Mouse (Mus musculus): Measurements from ENCODE around the gene Tlr11.

Gene Tlr11

GRCm38 (mm10) chr14:50357593-50357992 is at the start of gene Tlr11:
Gene Tlr11, plus strand, starts transcription at chr14:50357914.
- DNase-seq (ENCODE audit: low spot score), result no peak

- no peak for DNase-seq (ENCODE audit: low spot score)
These were observed 31.1 kb upstream of the Tlr11 start, which contains the start of gene Olfr734 for GRCm38 (mm10) chr14:50326661-50327060. Gene Olfr734, minus strand, starts transcription at chr14:50326761.

GRCm38 (mm10) chr14:50348796-50349195 is 8.9 kb upstream of the Tlr11 start, which contains the start of gene Olfr735:
Gene Olfr735, minus strand, starts transcription at chr14:50348872.
- no peak for DNase-seq (ENCODE audit: low spot score)

GRCm38 (mm10) chr14:50352438-50352837 is 5.3 kb upstream of the Tlr11 start:
- DNase-seq (ENCODE audit: low spot score), result no peak

GRCm38 (mm10) chr14:50356725-50357124 is 989 bp upstream of the Tlr11 start:
- no peak for DNase-seq (ENCODE audit: low spot score)

GRCm38 (mm10) chr14:50360480-50360879 is 2.8 kb downstream of the Tlr11 start:
- DNase-seq (ENCODE audit: low spot score), result no peak

GRCm38 (mm10) chr14:50363561-50363960 is 5.8 kb downstream of the Tlr11 start:
- DNase-seq (ENCODE audit: low spot score), result no peak

GRCm38 (mm10) chr14:50380863-50381262 is 23.1 kb downstream of the Tlr11 start, which contains the start of gene Olfr736:
Gene Olfr736, plus strand, starts transcription at chr14:50381163.
- DNase-seq (ENCODE audit: low spot score), result no peak

- DNase-seq (ENCODE audit: low spot score), result no peak
These were observed 49.6 kb downstream of the Tlr11 start, which contains the start of gene Olfr738 for GRCm38 (mm10) chr14:50407268-50407667. Gene Olfr738, plus strand, starts transcription at chr14:50407568.

Measured in ovary, postnatal 10 days (tissue).